Mouse (Mus musculus): ENCODE results near the gene Selenof.

Selenof gene

GRCm38 (mm10) chr3:144563916-144564315 is 6.2 kb upstream of the Selenof start:
- no peak for DNase-seq (ENCODE audit: low spot score)

GRCm38 (mm10) chr3:144565212-144565611 is 4.9 kb upstream of the Selenof start:
- DNase-seq (ENCODE audit: low spot score) = no peak

GRCm38 (mm10) chr3:144568861-144569361 is 1.2 kb upstream of the Selenof start:
- no peak for DNase-seq (ENCODE audit: low spot score)

- no peak for DNase-seq (ENCODE audit: low spot score)
Measured at GRCm38 (mm10) chr3:144569401-144569971, 618 bp upstream of the Selenof start.

- no peak for DNase-seq (ENCODE audit: low spot score)
Measured at GRCm38 (mm10) chr3:144570816-144571487, 848 bp downstream of the Selenof start.

GRCm38 (mm10) chr3:144574256-144574655 is 4.2 kb downstream of the Selenof start:
- no peak for DNase-seq (ENCODE audit: low spot score)

- DNase-seq (ENCODE audit: low spot score) = no peak
Measured at GRCm38 (mm10) chr3:144577366-144578340, 7.5 kb downstream of the Selenof start.

- DNase-seq (ENCODE audit: low spot score) = no peak
Measured at GRCm38 (mm10) chr3:144578921-144579320, 8.8 kb downstream of the Selenof start.

GRCm38 (mm10) chr3:144579796-144580195 is 9.7 kb downstream of the Selenof start:
- DNase-seq (ENCODE audit: low spot score) = no peak

- no peak for DNase-seq (ENCODE audit: low spot score)
Measured at GRCm38 (mm10) chr3:144580281-144580680, 10.2 kb downstream of the Selenof start.

- DNase-seq (ENCODE audit: low spot score) = no peak
Measured at GRCm38 (mm10) chr3:144581842-144582241, 11.7 kb downstream of the Selenof start.

- no peak for DNase-seq (ENCODE audit: low spot score)
Measured at GRCm38 (mm10) chr3:144582306-144582705, 12.2 kb downstream of the Selenof start.

GRCm38 (mm10) chr3:144583789-144584188 is 13.7 kb downstream of the Selenof start:
- DNase-seq (ENCODE audit: low spot score) = no peak

- no peak for DNase-seq (ENCODE audit: low spot score)
Measured at GRCm38 (mm10) chr3:144584789-144585553, 14.9 kb downstream of the Selenof start.

GRCm38 (mm10) chr3:144586731-144587130 is 16.6 kb downstream of the Selenof start:
- no peak for DNase-seq (ENCODE audit: low spot score)

GRCm38 (mm10) chr3:144589189-144589890 is 19.2 kb downstream of the Selenof start:
- DNase-seq (ENCODE audit: low spot score) = no peak

- no peak for DNase-seq (ENCODE audit: low spot score)
Measured at GRCm38 (mm10) chr3:144592992-144593785, 23.1 kb downstream of the Selenof start.

GRCm38 (mm10) chr3:144597121-144597520 is 27.0 kb downstream of the Selenof start:
- DNase-seq (ENCODE audit: low spot score) = no peak

- no peak for DNase-seq (ENCODE audit: low spot score)
Measured at GRCm38 (mm10) chr3:144597790-144598467, 27.8 kb downstream of the Selenof start.

- no peak for DNase-seq (ENCODE audit: low spot score)
Measured at GRCm38 (mm10) chr3:144602413-144602812, 32.3 kb downstream of the Selenof start.

Data from T-cell, adult 2 months (primary cell).